27 mouse cellular contexts compared by ENCODE assay signal in genomic region chr5:73548838-73549237, GRCm38 (mm10).
"Had no signal": no experiment of that assay in that cellular context is flagged by ENCODE, and none has a peak within 500 bp of the region (broad histone marks: within the 10 kb centered on the region; RNA-seq: fewer than 3 reads in every experiment).

No protein-coding gene starts in this region.

- H3K27me3 ChIP-seq: embryonic facial prominence, embryonic 12.5 days; embryonic facial prominence, embryonic 13.5 days; embryonic facial prominence, embryonic 15.5 days; forebrain, embryonic 12.5 days; forebrain, embryonic 13.5 days; forebrain, embryonic 15.5 days had no signal

- H3K4me1 ChIP-seq: embryonic facial prominence, embryonic 10.5 days; embryonic facial prominence, embryonic 12.5 days; embryonic facial prominence, embryonic 13.5 days; embryonic facial prominence, embryonic 15.5 days; forebrain, embryonic 10.5 days; forebrain, embryonic 12.5 days; forebrain, embryonic 13.5 days; forebrain, embryonic 15.5 days had no signal

- H3K27ac ChIP-seq: embryonic facial prominence, embryonic 10.5 days; embryonic facial prominence, embryonic 12.5 days; embryonic facial prominence, embryonic 13.5 days; embryonic facial prominence, embryonic 15.5 days; forebrain, embryonic 10.5 days; forebrain, embryonic 12.5 days; forebrain, embryonic 13.5 days; forebrain, embryonic 15.5 days had no signal

- ATAC-seq: forebrain, embryonic 13.5 days; forebrain, embryonic 14.5 days; forebrain, embryonic 15.5 days; forebrain, embryonic 16.5 days; forebrain, postnatal 0 days had no signal

- H3K4me2 ChIP-seq: embryonic facial prominence, embryonic 12.5 days; embryonic facial prominence, embryonic 13.5 days; embryonic facial prominence, embryonic 15.5 days; forebrain, embryonic 12.5 days; forebrain, embryonic 13.5 days; forebrain, embryonic 15.5 days had no signal

- H3K9me3 ChIP-seq: embryonic facial prominence, embryonic 10.5 days; embryonic facial prominence, embryonic 12.5 days; embryonic facial prominence, embryonic 13.5 days; embryonic facial prominence, embryonic 15.5 days; forebrain, embryonic 10.5 days; forebrain, embryonic 12.5 days; forebrain, embryonic 13.5 days; forebrain, embryonic 15.5 days had no signal

- H3K36me3 ChIP-seq: embryonic facial prominence, embryonic 15.5 days had no signal

- DNase-seq: cerebellum, adult 2 months; cerebellum, adult 8-10 months; cerebellum, adult 9-10 months; cerebellum, adult 9-11 months; cerebellum, postnatal 10 days; cerebellum, postnatal 14 days; cerebellum, postnatal 25 days; cerebellum, postnatal 36 days; embryo, embryonic 11 days; forebrain, postnatal 0 days; gastrocnemius, adult 2 months; gastrocnemius, postnatal 10 days; gastrocnemius, postnatal 14 days; gastrocnemius, postnatal 25 days; gastrocnemius, postnatal 36 days had no signal

- H3K4me3 ChIP-seq: embryonic facial prominence, embryonic 10.5 days; embryonic facial prominence, embryonic 12.5 days; embryonic facial prominence, embryonic 13.5 days; embryonic facial prominence, embryonic 15.5 days; erythroblast, embryonic 14.5 days; forebrain, embryonic 10.5 days; forebrain, embryonic 12.5 days; forebrain, embryonic 13.5 days; forebrain, embryonic 15.5 days; gastrocnemius, adult 2 months; heart, adult 2 months had no signal

- H3K9ac ChIP-seq: embryonic facial prominence, embryonic 12.5 days; embryonic facial prominence, embryonic 13.5 days; embryonic facial prominence, embryonic 15.5 days; forebrain, embryonic 12.5 days; forebrain, embryonic 13.5 days; forebrain, embryonic 15.5 days; forebrain, postnatal 0 days had no signal
